Mouse (Mus musculus) olfactory bulb, adult 2 months (tissue): ENCODE measurements around the gene Snx8.

Experiments
- CTCF ChIP-seq: fragments of 200-500 bp; IDR thresholded peaks from 2 replicates; pipeline ENCODE4 v1.5.1; 2012; ENCODE audit warnings: low read depth, mild to moderate bottlenecking, low read length, moderate library complexity; ENCODE audit not compliant: insufficient read depth
- POLR2A ChIP-seq: fragments of 200-500 bp; IDR thresholded peaks from 2 replicates; pipeline ENCODE4 v1.6.1; 2012; ENCODE audit warnings: mild to moderate bottlenecking, low read depth, low read length, moderate library complexity; ENCODE audit not compliant: insufficient read depth

DNA sequence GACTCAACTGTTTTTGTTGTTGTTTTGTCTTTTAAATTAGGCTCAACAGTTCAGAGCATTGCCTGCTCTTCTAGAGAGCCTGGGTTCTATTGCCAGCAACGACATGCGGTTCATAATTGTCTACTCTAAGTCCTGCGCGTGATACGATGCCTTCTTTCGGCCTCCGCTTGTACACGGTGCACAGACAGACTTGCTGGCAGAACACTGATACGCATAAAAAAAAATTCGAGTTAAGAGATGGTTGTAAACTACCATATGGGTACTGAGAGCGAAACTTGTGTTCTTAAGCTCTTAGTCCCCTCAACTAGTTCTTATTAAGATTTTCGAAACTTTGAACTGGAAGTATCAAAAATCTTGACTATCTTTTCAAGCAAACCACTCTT lies 29.0 kb upstream of the Snx8 start:
- TF ChIP-seq CTCF: no peak
- TF ChIP-seq POLR2A: no peak
